Mouse (Mus musculus): ENCODE data around the gene Cd247.

- no peak for TF ChIP-seq CTCF (IDR thresholded peaks at IDR 0.05; ENCODE audit: control insufficient read depth, insufficient read depth, insufficient replicate concordance, low read depth, low read length)
- TF ChIP-seq POLR2A (IDR thresholded peaks at IDR 0.05; ENCODE audit: control insufficient read depth, low read depth, low read length) = no peak
These were observed 8.4 kb upstream of the Cd247 start for GRCm38 (mm10) chr1:165779954-165780585.
